Mouse (Mus musculus): ENCODE measurements around the gene Mmp25. TPM values are rescaled to one million over a fixed set of nuclear protein-coding genes. Genes with fewer than 3 reads are reported as not detected.

Gene Mmp25
- total RNA-seq, 2 experiments from 2014 or later: 0.17 TPM; not detected in 1

- peak; percentile 40 for TF ChIP-seq CTCF (conservative IDR thresholded peaks at IDR 0.05)
- H3K27ac ChIP-seq: peak overlapping the region; percentile 97; the same call in 1 of the 2 replicates
- DNase-seq (ENCODE audit: low spot score in 2 of 2): no peak
Measured at GRCm38 (mm10) chr17:23675564-23676281, 30.6 kb upstream of the Mmp25 start.

GRCm38 (mm10) chr17:23675127-23675526, 30.1 kb upstream of the Mmp25 start:
- DNase-seq (ENCODE audit: low spot score in 2 of 2): no peak
- H3K27ac ChIP-seq: peak overlapping the region; percentile 97; the same call in 1 of the 2 replicates
- no peak for TF ChIP-seq CTCF (conservative IDR thresholded peaks at IDR 0.05)

More at GRCm38 (mm10) chr17:23675564-23676281, 30.6 kb upstream of the Mmp25 start:
- H3K4me3 ChIP-seq: peak overlapping the region; percentile 72

GRCm38 (mm10) chr17:23674271-23674952, 29.3 kb upstream of the Mmp25 start:
- Histone ChIP-seq H3K4me3 (peak overlapping the region; percentile 90), H3K27ac (peak overlapping the region; percentile 97)
- no peak for DNase-seq (ENCODE audit: low spot score in 2 of 2)
- TF ChIP-seq CTCF (conservative IDR thresholded peaks at IDR 0.05): no peak

More at GRCm38 (mm10) chr17:23675127-23675526, 30.1 kb upstream of the Mmp25 start:
- peak overlapping the region; percentile 90 for H3K4me3 ChIP-seq

- TF ChIP-seq CTCF (conservative IDR thresholded peaks at IDR 0.05): no peak
- Histone ChIP-seq H3K27ac (peak within 1 kb of the TSS; percentile 97), H3K4me3 (peak within 1 kb of the TSS; percentile 90)
- peak; percentile 89 to 97 for DNase-seq (ENCODE audit: low spot score in 2 of 2)
Measured at GRCm38 (mm10) chr17:23673424-23674073, 28.5 kb upstream of the Mmp25 start, which contains the start of the genes Hcfc1r1 and Thoc6. Hcfc1r1 (plus strand) TSS chr17:23673596. Thoc6 (minus strand) TSS chr17:23673882.

- no peak for DNase-seq (ENCODE audit: low spot score in 2 of 2)
- no peak for TF ChIP-seq CTCF (conservative IDR thresholded peaks at IDR 0.05)
- H3K27ac ChIP-seq: no peak overlapping the region
- H3K4me3 ChIP-seq: peak overlapping the region; percentile 90
Measured at GRCm38 (mm10) chr17:23672761-23673160, 27.7 kb upstream of the Mmp25 start.

GRCm38 (mm10) chr17:23671519-23671918, 26.4 kb upstream of the Mmp25 start:
- H3K27ac ChIP-seq: no peak overlapping the region
- H3K4me3 ChIP-seq: no peak overlapping the region
- DNase-seq (ENCODE audit: low spot score in 2 of 2): no peak
- no peak for TF ChIP-seq CTCF (conservative IDR thresholded peaks at IDR 0.05)

- TF ChIP-seq CTCF (conservative IDR thresholded peaks at IDR 0.05): no peak
- no peak overlapping the region for H3K4me3 ChIP-seq
- no peak overlapping the region for H3K27ac ChIP-seq
- DNase-seq (ENCODE audit: low spot score in 2 of 2): no peak
Measured at GRCm38 (mm10) chr17:23670516-23671074, 25.5 kb upstream of the Mmp25 start.

- TF ChIP-seq CTCF (conservative IDR thresholded peaks at IDR 0.05): no peak
- DNase-seq (ENCODE audit: low spot score in 2 of 2): no peak
Measured at GRCm38 (mm10) chr17:23665511-23665910, 20.4 kb upstream of the Mmp25 start.

GRCm38 (mm10) chr17:23664556-23665021, 19.5 kb upstream of the Mmp25 start:
- Histone ChIP-seq H3K4me3 (no peak overlapping the region), H3K27ac (no peak overlapping the region)
- no peak for DNase-seq (ENCODE audit: low spot score in 2 of 2)
- TF ChIP-seq CTCF (conservative IDR thresholded peaks at IDR 0.05): peak; percentile 89

More at GRCm38 (mm10) chr17:23665511-23665910, 20.4 kb upstream of the Mmp25 start:
- Histone ChIP-seq H3K4me3 (no peak overlapping the region), H3K27ac (no peak overlapping the region)

- no peak for DNase-seq (ENCODE audit: low spot score in 2 of 2)
- peak; percentile 64 for TF ChIP-seq CTCF (conservative IDR thresholded peaks at IDR 0.05)
- no peak overlapping the region for H3K4me3 ChIP-seq
Measured at GRCm38 (mm10) chr17:23661526-23661925, 16.4 kb upstream of the Mmp25 start.

GRCm38 (mm10) chr17:23660876-23661200, 15.8 kb upstream of the Mmp25 start:
- H3K4me3 ChIP-seq: no peak overlapping the region
- DNase-seq (ENCODE audit: low spot score in 2 of 2): no peak
- no peak for TF ChIP-seq CTCF (conservative IDR thresholded peaks at IDR 0.05)
- H3K27ac ChIP-seq: no peak overlapping the region

More at GRCm38 (mm10) chr17:23661526-23661925, 16.4 kb upstream of the Mmp25 start:
- H3K27ac ChIP-seq: no peak overlapping the region

GRCm38 (mm10) chr17:23660117-23660875, 15.2 kb upstream of the Mmp25 start, which contains the start of gene Bicdl2:
Bicdl2 (plus strand) TSS chr17:23660506.
- peak; percentile 80 for TF ChIP-seq CTCF (conservative IDR thresholded peaks at IDR 0.05)
- no peak for DNase-seq (ENCODE audit: low spot score in 2 of 2)
- Histone ChIP-seq H3K4me3 (no peak within 1 kb of the TSS), H3K27ac (no peak within 1 kb of the TSS)

All from layer of hippocampus, adult 2 months (tissue).